Mouse (Mus musculus) spleen, embryonic (tissue): Measurements from ENCODE around the gene Zfp985.
"Not testable (repeated sequence)": the region's sequence is repeated elsewhere in the genome, so short reads cannot be mapped to it uniquely, and the experiment has no call there.

ENCODE experiments used
- CTCF ChIA-PET: fragments of 350-600 bp; sonication (Branson Sonifier 250); formaldehyde crosslinking; loops from one replicate; lab custom pipeline; 2022; lab: Charles Lee

Zfp985 gene

GRCm38 (mm10) chr4:147553071-147553470 lies at the start of gene Zfp985:
Gene Zfp985, plus strand, starts transcription at chr4:147553277.
- CTCF ChIA-PET, result not testable (repeated sequence)

- CTCF ChIA-PET, result no interaction called here
Measured at GRCm38 (mm10) chr4:147509174-147509573, 43.9 kb upstream of the Zfp985 start.

- CTCF ChIA-PET, result no interaction called here
Measured at GRCm38 (mm10) chr4:147518981-147519380, 34.1 kb upstream of the Zfp985 start.

- CTCF ChIA-PET, result no interaction called here
Measured at GRCm38 (mm10) chr4:147520100-147520499, 33.0 kb upstream of the Zfp985 start.

- CTCF ChIA-PET, result no interaction called here
Measured at GRCm38 (mm10) chr4:147525125-147525524, 28.0 kb upstream of the Zfp985 start.

GRCm38 (mm10) chr4:147530366-147530765 lies 22.7 kb upstream of the Zfp985 start:
- CTCF ChIA-PET, result no interaction called here

GRCm38 (mm10) chr4:147535916-147536315 lies 17.2 kb upstream of the Zfp985 start:
- CTCF ChIA-PET, result not testable (repeated sequence)

- CTCF ChIA-PET, result no interaction called here
Measured at GRCm38 (mm10) chr4:147537702-147538101, 15.4 kb upstream of the Zfp985 start.

GRCm38 (mm10) chr4:147539918-147540317 lies 13.2 kb upstream of the Zfp985 start, which contains the start of gene Gm16503:
Gene Gm16503, plus strand, starts transcription at chr4:147540218.
- CTCF ChIA-PET, result not testable (repeated sequence)

GRCm38 (mm10) chr4:147541105-147541504 lies 12.0 kb upstream of the Zfp985 start:
- CTCF ChIA-PET, result no interaction called here

GRCm38 (mm10) chr4:147554361-147554760 lies 1.3 kb downstream of the Zfp985 start:
- CTCF ChIA-PET, result not testable (repeated sequence)

- CTCF ChIA-PET, result not testable (repeated sequence)
Measured at GRCm38 (mm10) chr4:147556921-147557320, 3.8 kb downstream of the Zfp985 start.

GRCm38 (mm10) chr4:147558011-147558410 lies 4.9 kb downstream of the Zfp985 start:
- CTCF ChIA-PET, result not testable (repeated sequence)

GRCm38 (mm10) chr4:147559096-147559495 lies 6.0 kb downstream of the Zfp985 start:
- CTCF ChIA-PET, result not testable (repeated sequence)

GRCm38 (mm10) chr4:147565426-147566220 lies 12.5 kb downstream of the Zfp985 start:
- CTCF ChIA-PET, result no interaction called here

- CTCF ChIA-PET, result not testable (repeated sequence)
Measured at GRCm38 (mm10) chr4:147571156-147571555, 18.1 kb downstream of the Zfp985 start.

- CTCF ChIA-PET, result not testable (repeated sequence)
Measured at GRCm38 (mm10) chr4:147579371-147579770, 26.3 kb downstream of the Zfp985 start.

- CTCF ChIA-PET, result no interaction called here
Measured at GRCm38 (mm10) chr4:147586511-147587473, 33.7 kb downstream of the Zfp985 start.

- CTCF ChIA-PET, result not testable (repeated sequence)
Measured at GRCm38 (mm10) chr4:147594630-147595029, 41.6 kb downstream of the Zfp985 start.

GRCm38 (mm10) chr4:147597685-147598084 lies 44.6 kb downstream of the Zfp985 start:
- CTCF ChIA-PET, result no interaction called here

- CTCF ChIA-PET, result no interaction called here
Measured at GRCm38 (mm10) chr4:147598831-147599230, 45.8 kb downstream of the Zfp985 start.

GRCm38 (mm10) chr4:147601881-147602280 lies 48.8 kb downstream of the Zfp985 start:
- CTCF ChIA-PET, result no interaction called here
